Mouse (Mus musculus) heart, postnatal 25 days (tissue): ENCODE measurements at regions not wholly inside any gene's neighbourhood (a gene's known extent, or its start where the extent isn't known, plus 50 kb on each side); places are given as distances from the start of the nearest gene placed in this dataset.
A peak's percentile ranks its signal among the peaks of the same experiment; 100 is the strongest.

Experiments used
- DNase-seq: peaks from one replicate; pipeline ENCODE4 v3.0.0; 2022; ENCODE audit warnings: low spot score
- intact Hi-C: fragments of 180-260 bp; cut with DNase I; formaldehyde crosslinking; loops from one replicate; pipeline ENCODE4 v1.15.1; 2025

DNA sequence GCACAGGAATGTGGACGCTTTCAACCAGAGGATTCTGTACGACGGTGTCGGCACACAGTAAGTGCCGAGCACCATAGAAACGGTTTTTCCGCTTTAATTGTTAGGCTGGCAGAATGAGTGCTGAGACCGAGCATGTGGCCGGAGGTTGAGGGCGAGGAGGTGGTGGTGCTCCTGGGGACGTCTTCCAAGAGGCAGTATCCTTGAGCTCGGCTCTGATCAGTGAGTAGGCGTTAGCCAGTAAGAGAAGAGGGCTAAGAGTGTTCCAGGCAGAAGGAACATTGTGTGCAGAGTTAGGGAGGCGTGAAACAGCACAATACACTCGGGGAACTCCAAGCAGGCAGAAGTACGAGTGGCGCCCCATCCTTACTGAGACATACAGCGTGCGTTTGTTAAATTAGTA is 113.5 kb upstream of the Mkln1 start:
- DNase-seq: no peak
- intact Hi-C loops: loop anchor here (2.0 kb wide), 1 partner anchor 32 kb away; no protein-coding TSS in a partner anchor

DNA sequence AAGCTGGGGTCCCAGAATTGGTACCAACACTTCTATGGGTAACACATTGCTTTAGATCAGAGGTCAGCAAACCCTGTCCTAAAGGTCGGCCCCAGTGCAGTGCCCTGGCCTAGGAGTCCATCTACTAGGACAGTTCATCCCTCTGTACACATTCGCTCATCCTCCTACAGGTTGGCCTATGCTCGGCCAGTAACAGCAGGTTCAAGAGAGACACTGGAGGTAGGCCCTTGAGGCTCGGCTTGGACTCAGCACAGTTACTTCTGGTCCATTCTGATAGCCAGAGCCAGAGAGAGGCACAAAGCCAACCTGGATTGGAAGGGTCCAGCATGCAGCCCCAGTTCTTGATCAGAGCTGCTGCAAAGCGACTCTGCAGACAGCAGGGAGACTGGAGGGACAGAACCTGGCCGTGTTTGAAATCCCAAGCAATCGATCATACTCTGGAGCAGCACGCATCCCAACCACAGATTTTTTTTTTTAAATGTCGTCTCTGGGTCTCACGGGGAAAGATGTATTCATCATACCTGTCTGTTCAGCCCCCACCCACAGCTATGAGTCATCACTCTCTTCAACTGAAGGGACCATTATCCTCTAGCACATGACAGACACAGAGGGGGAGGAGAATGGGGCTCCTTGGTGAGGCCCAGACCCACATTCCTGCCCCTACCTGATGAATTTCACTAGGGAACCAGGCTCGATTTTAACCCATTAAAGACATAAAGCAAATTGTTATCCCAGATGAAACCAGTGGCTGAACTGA is 112.4 kb upstream of the Mkln1 start:
- no peak for DNase-seq
- intact Hi-C loops: loop anchor here (2.0 kb wide), 1 partner anchor 31 kb away; no protein-coding TSS in a partner anchor

DNA sequence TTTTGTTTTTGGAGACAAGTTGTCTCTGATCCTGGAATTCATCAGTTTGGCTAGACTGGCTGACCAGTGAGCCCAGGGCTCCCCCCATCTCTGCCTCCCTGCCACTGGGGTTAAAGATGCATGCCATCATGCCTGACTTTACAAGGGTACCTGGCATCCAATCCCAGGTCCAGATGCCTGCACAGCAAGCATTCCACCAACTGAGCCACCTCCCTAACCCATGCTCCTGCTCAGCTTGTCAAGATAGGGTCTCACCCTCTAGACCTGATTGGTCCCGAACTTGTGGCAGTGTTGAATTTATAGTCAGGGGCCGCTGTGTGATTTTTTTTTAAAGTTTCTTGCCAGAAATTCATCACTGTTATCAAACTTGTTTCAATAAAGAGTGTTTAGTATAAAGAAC is 111.4 kb upstream of the Mkln1 start:
- intact Hi-C loops: no loop called here
- DNase-seq: no peak

DNA sequence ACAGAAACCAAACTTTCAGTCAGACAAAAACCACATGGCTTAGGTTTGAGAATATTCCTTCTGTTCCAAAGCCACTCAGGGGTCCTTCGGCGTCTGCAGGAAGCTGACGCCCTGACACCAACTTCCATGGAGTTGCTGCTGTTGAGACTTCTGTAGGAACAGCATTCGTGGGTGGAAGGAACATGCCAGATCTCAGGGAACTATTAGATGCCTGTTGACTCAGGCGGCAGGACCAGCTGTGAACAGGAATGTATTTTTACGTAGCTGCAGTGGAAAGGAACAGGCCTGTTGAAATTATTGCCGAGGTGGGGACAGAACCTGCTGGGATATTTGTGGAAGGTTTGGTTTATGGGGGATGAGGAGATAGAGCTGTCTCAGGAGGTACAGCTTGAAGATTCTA is 110.8 kb upstream of the Mkln1 start:
- DNase-seq: no peak
- intact Hi-C loops: no loop called here

DNA sequence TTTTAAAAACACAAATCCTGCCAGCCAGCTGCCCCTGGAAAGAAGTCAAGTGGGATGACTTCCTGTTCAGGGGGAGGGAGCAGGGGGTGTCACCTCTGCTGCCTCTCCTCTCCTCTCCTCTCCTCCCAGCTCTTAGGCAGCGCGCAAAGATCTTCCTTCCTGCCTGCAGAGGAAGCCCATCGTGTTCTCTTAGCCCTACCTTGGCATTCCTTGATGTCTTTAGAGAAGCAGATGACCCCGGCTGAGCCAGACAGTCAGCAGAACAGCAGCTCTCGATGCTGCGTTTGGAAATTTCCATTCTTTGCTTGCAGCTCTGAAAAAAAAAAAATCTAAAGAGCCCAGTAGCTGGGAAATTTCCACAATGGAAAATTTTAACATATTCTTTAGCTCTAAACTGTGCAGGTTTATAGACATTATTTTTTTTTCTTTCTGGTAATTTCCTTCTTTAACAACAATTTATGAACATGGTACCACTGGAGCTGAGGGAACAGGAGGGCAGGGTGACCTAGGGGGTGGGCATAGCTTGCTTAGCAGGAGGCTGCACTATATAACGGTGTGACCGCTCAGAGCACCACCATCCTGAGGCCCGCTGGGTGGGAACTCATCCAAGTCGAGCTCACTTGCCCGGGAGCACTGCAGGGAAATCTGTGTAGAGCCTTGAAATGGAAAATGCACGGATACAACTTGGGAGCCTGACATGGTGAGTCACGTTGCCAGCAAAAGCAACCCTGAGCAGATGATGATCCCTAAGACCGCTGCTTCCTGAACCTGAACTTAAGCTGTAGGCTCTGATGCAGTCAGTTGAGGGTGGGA is 109.9 kb upstream of the Mkln1 start:
- peak; percentile 31 for DNase-seq
- intact Hi-C loops: no loop called here

DNA sequence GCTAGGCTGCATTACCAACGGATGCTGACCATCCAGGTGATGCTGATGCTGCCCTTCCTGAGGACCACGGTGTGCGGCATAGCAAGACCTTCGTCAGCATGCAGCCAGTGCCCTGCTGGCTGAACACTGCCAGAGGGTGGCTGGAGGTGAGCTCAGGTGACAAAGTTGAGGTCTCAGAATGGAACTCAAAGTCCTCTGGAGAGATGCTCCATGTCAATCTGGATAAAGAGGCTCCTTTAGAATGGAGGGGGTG is 109.4 kb upstream of the Mkln1 start:
- intact Hi-C loops: no loop called here
- DNase-seq: no peak

DNA sequence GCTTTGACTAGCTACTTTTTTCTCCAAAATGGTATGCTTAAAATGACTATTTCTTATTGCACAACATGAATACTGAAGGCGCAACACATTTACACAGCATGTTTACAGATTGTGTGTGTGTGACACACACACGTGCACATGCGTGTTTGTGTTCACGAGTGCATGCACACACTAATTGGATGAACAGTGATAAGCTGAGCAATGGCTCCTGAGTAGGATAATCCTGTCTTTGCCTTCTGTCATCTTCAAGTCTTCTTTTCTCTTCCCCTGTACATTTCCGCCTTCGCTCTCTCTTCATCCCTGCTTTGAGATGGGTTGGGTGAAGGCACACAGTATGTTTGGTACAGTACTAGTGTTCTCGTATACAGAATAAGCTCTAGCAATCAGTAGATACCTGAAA is 106.5 kb upstream of the Mkln1 start:
- intact Hi-C loops: no loop called here
- no peak for DNase-seq

DNA sequence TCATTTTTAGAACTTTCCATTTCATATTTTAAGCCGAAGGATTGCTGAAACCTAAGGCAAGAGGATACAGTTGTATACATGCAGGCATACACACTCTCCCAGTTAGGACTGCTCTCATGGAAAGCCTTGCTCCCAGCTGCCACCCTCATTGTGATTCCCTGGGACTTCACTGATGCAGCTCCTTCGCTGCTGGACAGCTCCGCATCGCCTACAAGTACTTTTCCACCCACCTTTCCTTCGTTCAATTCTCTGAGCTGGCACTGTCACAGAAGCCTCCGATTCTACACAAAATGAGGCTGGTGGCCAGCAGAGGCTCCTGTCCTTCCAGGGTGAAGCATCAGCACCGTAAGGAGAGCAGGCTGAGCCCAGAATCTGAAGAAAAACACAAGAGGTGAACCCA is 105.5 kb upstream of the Mkln1 start:
- DNase-seq: no peak

DNA sequence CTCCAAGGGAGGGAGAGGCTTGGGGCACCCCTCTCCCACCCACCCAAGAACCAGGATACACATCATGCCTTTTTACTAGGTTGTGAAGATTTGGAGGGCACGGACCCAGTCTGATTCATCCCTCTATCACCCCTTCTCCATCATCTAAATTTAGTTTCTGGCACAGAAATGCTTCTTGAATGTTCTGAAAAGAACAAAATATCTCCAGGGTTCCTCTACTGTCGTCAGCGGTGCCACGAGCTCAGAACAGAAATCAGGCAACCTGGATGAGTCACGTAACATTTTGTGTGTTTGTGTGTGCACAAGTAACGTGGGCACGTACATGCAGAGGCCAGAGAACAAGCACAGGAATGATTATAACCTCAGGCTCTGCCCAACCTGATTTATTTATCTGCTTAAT is 99.1 kb upstream of the Mkln1 start:
- intact Hi-C loops: no loop called here
- DNase-seq: no peak

More for the DNA sequence above, 105.5 kb upstream of the Mkln1 start:
- intact Hi-C loops: no loop called here

DNA sequence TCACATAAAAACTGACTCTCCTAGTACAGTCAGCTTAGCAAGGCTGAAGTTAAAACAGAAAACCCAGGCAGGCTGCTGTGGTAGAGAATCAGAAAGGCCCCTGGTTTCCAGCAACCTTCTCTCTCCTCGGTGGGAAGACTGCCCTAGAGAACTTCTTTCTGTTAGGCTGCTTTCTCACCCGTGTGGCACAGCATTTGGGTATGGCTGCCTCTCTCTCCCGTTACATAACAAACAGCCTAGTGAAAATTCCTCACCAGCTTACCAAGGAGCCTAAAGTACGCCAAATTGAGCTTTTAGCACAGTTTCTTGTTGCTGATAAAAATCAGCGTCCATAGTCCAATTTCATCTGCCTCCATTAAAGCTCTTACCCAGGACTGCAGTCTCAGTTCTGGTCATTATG is 92.8 kb upstream of the Mkln1 start:
- intact Hi-C loops: no loop called here
- no peak for DNase-seq

DNA sequence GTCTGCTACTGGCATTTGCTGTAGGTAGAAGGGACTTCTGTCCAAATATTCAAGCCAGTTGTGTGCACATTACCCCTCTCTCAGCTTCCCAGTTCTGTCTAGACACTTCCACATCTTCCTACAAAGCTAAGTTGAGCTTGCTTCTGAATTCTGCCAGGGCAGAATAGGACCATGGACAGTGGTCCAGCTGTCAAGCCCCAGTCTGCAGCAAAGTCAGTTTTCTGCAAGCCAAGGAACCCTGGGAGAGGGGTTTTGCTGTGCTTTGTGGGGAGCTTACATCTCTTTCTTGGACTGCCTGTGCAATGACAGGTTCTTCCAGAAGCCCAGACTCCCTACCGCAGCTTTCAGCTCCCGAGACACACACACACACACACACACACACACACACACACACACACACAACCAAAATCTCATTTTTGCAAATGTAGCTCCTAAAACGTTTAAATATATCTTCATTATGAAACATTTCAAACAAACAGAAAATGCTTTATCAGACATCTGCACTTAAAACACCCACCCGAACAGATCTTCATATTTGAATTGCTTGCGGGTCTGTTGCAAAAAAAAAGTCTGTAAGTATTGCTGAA is 91.4 kb upstream of the Mkln1 start:
- intact Hi-C loops: no loop called here
- DNase-seq: no peak

DNA sequence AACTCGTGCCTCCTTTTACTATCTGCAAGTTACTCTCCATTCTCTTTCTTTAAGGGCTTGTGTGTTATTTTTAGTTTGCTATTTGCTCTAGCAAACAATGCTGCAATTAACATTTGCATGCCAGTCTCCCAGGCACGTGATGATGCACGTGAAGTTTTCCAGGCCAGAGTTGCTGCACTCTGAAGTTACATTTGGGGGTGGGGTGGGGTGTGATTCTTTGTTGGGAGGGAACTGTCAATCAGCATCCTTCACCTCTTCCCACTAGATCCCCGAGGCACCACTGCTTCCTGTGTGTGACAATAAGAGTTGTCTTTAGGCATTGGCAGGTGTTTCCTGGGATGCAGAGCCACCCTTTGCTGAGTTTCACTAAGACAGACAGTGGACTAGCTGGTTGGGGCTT is 90.6 kb upstream of the Mkln1 start:
- intact Hi-C loops: no loop called here
- DNase-seq: no peak

DNA sequence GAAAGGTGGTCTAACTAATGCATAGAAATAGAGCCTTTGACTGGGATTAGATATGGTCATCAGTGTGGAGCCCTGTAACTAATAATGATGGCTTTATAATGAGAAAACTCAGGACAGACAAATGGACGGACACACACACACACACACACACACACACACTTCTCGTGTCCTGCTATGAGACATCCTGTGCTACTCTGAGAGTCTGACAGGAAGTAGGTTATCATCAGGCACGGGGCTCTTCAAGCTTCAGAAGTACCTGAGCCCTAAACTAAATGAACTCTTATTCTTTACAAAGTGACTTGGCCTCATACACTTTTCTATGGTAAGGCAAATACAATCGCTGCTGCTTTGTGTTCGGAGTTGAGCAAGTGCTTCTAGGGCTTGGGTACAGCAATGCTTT is 87.9 kb upstream of the Mkln1 start:
- DNase-seq: no peak
- intact Hi-C loops: loop anchor here (10.0 kb wide), 1 partner anchor 334 kb away; no protein-coding TSS in a partner anchor

DNA sequence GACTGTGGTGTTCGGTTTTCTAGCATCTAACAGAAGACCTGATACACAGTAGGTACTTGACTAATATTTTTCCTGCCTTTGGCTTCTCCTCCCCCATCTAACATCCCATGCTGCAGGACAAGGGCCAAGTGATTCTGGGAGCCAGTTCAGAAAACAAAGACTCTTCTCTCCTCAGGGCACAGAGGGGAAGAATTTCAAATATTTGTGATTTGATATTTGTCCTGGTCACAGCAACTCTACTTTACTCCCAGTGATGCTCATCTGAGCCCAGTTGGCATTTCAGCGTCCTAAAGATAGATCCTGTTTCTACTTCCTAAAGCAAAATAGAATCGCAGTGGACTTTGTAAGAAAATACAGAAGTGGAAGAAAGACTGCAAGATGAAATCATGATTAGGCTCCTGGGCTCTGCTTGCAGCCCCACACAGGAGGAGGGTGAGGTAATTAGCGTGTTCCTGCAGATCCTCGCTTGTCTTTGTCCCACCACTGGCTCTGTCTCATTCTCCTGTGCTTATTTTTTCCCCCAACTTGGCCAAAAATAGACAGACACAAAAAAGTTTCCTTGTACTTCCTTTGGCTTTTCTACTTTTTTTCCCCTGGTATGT is 84.6 kb upstream of the Mkln1 start:
- DNase-seq: no peak
- intact Hi-C loops: loop anchor here (10.0 kb wide), 1 partner anchor 331 kb away; no protein-coding TSS in a partner anchor

DNA sequence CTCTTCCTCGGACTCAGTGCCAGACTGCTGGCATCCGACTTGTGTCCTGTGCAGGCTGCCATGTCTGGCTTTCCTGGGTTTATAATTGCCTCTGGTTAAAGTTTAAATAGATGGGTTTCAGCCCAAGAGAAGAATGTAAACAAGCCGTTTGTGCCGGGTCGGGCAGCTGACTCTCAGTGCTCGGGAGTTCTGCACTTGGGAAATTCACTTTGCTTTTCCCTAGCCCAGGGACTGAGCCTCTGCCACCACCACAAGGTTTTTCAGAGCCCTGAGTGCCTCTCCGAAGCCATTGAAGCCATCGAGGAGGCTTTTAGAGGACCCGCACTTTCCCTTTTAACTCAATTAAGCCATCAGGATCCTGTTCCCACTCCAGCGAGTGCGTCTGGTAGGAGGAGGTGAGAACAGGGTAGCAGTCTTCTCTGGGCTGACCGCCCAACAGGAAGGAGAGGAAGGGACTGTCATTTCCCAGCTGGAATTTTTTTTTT is 80.8 kb upstream of the Mkln1 start:
- intact Hi-C loops: loop anchor here (2.0 to 10.0 kb wide), 3 partner anchors 33 to 327 kb away; no protein-coding TSS in a partner anchor
- DNase-seq: peak; percentile 23

DNA sequence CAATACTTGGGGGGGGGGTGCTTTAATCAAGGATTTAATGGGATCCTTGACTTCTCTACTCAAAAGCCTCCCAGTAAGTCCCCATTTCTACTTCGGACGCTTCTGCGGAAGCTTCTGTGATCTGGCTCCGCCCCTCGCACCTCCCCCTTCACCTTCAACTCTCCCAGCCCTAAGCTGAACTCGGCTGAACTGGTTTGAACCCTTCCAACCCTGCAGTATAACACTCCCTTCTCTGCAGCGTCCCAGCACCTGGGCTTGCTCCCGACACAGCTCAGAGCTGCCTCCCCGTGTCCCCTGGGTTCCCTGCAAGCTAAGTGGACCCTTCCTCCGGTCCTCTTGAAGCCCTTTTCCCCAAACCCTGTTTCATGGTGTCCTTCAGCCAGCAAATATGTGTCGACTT is 80.0 kb upstream of the Mkln1 start:
- intact Hi-C loops: loop anchor here (5.0 to 10.0 kb wide), 2 partner anchors 241 to 326 kb away; no protein-coding TSS in a partner anchor
- peak; percentile 55 for DNase-seq

DNA sequence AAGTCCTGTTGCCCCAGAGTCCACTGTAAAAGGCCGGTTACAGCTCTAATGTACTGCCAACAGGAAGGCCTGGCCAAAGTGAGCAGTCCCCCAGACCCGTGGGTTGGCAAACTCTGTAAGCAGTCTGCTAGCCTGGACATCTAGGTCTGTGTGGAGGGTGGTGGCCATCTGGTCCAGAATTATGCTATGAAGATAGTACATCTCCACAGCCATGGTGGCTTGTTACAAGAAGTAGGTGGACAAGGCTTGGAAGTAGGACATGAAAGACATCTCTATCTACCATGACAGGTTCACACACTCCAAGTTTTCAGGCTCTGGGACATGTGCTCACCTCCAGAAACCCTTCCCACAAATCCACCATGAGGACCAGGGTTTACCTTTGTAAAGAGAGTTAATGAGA is 79.1 kb upstream of the Mkln1 start:
- intact Hi-C loops: loop anchor here (5.0 to 10.0 kb wide), 2 partner anchors 242 to 325 kb away; no protein-coding TSS in a partner anchor

DNA sequence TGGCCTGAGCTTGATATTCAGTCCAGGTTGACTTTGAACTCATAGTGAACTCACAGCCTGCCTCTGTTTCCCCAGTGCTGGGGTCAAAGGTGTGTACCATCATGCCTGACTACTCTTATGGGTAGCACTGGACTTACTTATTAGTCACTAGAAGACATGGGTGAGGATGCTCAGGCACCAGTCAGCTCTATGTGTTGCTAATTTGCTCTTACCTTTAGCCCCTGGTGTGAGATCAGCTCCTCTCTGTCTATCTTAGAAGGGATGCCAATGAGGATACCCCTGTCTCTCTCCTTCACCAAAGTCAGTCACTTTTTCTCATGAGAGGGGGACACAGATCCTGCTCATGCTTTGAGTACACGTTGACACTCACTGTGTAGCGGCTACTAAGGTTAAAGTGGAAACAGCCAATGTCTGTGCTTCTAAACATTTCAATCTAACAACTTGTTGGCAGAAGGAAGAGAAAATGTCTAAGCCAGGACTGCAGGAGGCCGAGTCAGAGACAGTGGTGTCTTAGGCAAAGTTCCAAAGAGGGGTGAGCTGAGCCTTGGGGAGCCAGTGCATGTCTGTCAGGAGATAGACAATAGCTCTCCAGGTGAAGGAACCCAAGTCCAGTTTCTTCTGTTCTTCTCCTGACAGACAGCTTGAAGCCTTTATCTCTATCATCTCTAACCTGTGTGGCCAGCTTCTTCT is 78.2 kb upstream of the Mkln1 start:
- no peak for DNase-seq
- intact Hi-C loops: loop anchor here (2.0 kb wide), 1 partner anchor 103 kb away; no protein-coding TSS in a partner anchor

More for the DNA sequence above, 79.1 kb upstream of the Mkln1 start:
- DNase-seq: no peak

DNA sequence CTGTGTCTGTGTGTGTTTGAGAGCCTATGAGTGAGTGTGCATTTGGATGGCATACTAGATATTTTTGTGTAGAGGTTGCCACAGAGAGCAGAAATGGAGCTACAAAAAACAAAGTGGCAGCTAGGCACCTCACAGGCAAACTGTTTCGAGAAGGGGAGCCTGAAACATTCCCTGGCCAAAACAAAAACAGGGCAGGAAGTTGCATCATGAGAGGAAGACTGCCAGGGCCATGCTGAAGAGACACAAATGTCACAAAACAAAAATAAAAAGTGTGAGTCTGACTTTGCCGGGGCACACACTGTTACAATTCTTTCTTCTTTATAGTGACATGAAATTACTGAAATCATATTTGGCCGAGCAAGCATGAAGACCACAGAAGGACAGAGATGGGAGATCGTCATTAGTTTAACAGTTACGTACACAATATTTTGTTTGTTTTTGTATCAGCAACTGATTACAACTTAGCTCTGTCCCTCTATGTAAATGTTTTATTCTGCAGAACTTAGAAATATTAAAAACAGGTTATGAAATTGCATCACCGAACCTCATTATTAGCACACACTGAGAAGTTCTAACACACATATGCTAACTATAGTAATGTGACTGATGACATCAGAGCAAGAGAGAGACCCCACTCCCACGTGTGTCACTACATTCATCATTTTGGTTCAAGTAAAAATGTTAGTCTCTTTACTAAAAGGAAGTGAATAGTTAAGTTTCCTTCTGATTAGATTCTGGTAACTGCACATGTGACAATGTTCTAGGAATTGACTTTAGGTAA is 77.3 kb upstream of the Mkln1 start:
- intact Hi-C loops: loop anchor here (2.0 kb wide), 1 partner anchor 104 kb away; no protein-coding TSS in a partner anchor
- peak; percentile 19 for DNase-seq
